Mouse (Mus musculus) kidney, embryonic 14.5 days (tissue): ENCODE results near the gene Slc23a4. TPM values are rescaled to one million over a fixed set of nuclear protein-coding genes. Genes with fewer than 3 reads are reported as not detected.

Source experiments
- ATAC-seq: fragments of 200-750 bp; cut with Nextera tagmentation; 2 replicates; pipeline ENCODE4 v1.8.0; 2017; ENCODE audit warnings: moderate number of reproducible peaks, mild to moderate bottlenecking, moderate TSS enrichment, moderate library complexity; ENCODE audit not compliant: low FRiP score, low TSS enrichment
- H3K27ac ChIP-seq: fragments of 300-500 bp; sonication (generic); 2 replicates; pipeline ENCODE4 v1.5.1; 2014; ENCODE audit warnings: low read depth, mild to moderate bottlenecking, low read length, moderate library complexity, mixed read lengths
- H3K27me3 ChIP-seq: fragments of 300-500 bp; sonication (generic); 2 replicates; pipeline ENCODE4 v1.6.1; 2014; ENCODE audit warnings: mild to moderate bottlenecking, low read length; ENCODE audit not compliant: control insufficient read depth, insufficient read depth
- H3K36me3 ChIP-seq: fragments of 300-500 bp; sonication (generic); 2 replicates; pipeline ENCODE4 v1.6.1; 2014; ENCODE audit warnings: low read length, mixed read lengths; ENCODE audit not compliant: control insufficient read depth, insufficient read depth
- H3K4me1 ChIP-seq: fragments of 300-500 bp; sonication (generic); 2 replicates; pipeline ENCODE4 v1.6.1; 2014; ENCODE audit warnings: low read length, mixed read lengths; ENCODE audit not compliant: control insufficient read depth, insufficient read depth
- H3K4me2 ChIP-seq: fragments of 300-500 bp; sonication (generic); replicated peaks from 2 replicates; pipeline ENCODE4 v1.6.1; 2014; ENCODE audit warnings: low read depth, mild to moderate bottlenecking, low read length
- H3K4me3 ChIP-seq: fragments of 300-500 bp; sonication (generic); 2 replicates; pipeline ENCODE4 v1.5.1; 2014; ENCODE audit warnings: mild to moderate bottlenecking, low read length
- H3K9ac ChIP-seq: fragments of 300-500 bp; sonication (generic); 2 replicates; pipeline ENCODE4 v1.6.1; 2014; ENCODE audit warnings: low read depth, mild to moderate bottlenecking, low read length, moderate library complexity
- H3K9me3 ChIP-seq: fragments of 300-500 bp; sonication (generic); 2 replicates; pipeline ENCODE4 v1.6.1; 2016; ENCODE audit warnings: low read length; ENCODE audit not compliant: control insufficient read depth
- WGBS: fragments of 180-500 bp; shearing (Covaris S2); extraction: QIAGEN DNeasy Blood & Tissue Kit; methylation state at CpG from one replicate; pipeline ENCODE4 v1.1.7; 2014; 5-methylcytosine and 5-hydroxymethylcytosine counted together
- polyA plus RNA-seq: library from polyadenylated mRNA; unstranded; fragments of >200 nt; fragmentation: Nextera tagmentation; extraction: Ambion mirVana; gene quantifications from 2 replicates; pipeline ENCODE4 v1.2.1, GENCODE M21; 2014

Gene Slc23a4
- polyA plus RNA-seq, 1 experiment from 2014 or later: 0.61 TPM

DNA sequence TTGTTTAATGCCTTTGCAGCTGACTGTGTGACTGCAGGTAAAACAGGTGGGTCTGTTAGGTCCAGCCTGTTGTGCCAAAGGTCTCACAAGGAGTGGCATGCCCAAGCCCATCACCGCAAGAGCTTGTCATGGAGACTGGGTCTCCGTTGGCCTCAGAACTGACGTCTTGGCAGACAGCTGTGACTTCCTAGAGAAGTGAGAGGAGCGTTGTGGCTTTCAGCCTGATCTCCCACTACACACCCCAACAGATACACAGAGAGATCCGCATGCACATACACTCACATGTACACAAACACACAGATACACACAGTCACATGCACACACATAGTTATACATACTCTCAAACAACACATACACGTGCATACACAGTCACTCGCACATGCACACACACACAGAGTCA, 36.7 kb downstream of the Slc23a4 start:
- Histone ChIP-seq H3K9ac (no peak overlapping the region), H3K27ac (no peak overlapping the region), H3K9me3 (0 out of 2 replicates have a peak, but pooled peaks cover 3% of the 10 kb centered on the region), H3K27me3 (no peaks in the 10 kb centered on the region), H3K4me1 (no peaks in the 10 kb centered on the region), H3K4me3 (no peak overlapping the region), H3K36me3 (no peaks in the 10 kb centered on the region), H3K4me2 (no peak overlapping the region)
- 84% methylated on average over 7 of the region's 7 CpGs for WGBS
- ATAC-seq: no peak

- Histone ChIP-seq H3K4me3 (no peak overlapping the region), H3K9me3 (0 out of 2 replicates have a peak, but pooled peaks cover 3% of the 10 kb centered on the region), H3K4me1 (no peaks in the 10 kb centered on the region), H3K4me2 (peak overlapping the region; percentile 35), H3K27me3 (no peaks in the 10 kb centered on the region), H3K27ac (no peak overlapping the region), H3K36me3 (no peaks in the 10 kb centered on the region), H3K9ac (no peak overlapping the region)
- no peak for ATAC-seq
- 19% methylated on average over 11 of the region's 11 CpGs for WGBS
Measured at GRCm38 (mm10) chr6:34948461-34948860, 39.7 kb downstream of the Slc23a4 start.

GRCm38 (mm10) chr6:34946486-34947079, 41.6 kb downstream of the Slc23a4 start:
- no peaks in the 10 kb centered on the region for H3K4me1 ChIP-seq
- no peak overlapping the region for H3K27ac ChIP-seq
- H3K9ac ChIP-seq: no peak overlapping the region
- 72% methylated on average over 1 of the region's 1 CpGs for WGBS
- H3K4me2 ChIP-seq: no peak overlapping the region
- ATAC-seq: no peak
- H3K36me3 ChIP-seq: no peaks in the 10 kb centered on the region
- 0 out of 2 replicates have a peak, but pooled peaks cover 3% of the 10 kb centered on the region for H3K9me3 ChIP-seq
- no peak overlapping the region for H3K4me3 ChIP-seq
- no peaks in the 10 kb centered on the region for H3K27me3 ChIP-seq

- no peak overlapping the region for H3K4me3 ChIP-seq
- no peaks in the 10 kb centered on the region for H3K4me1 ChIP-seq
- no peaks in the 10 kb centered on the region for H3K27me3 ChIP-seq
- 77% methylated on average over 5 of the region's 5 CpGs for WGBS
- H3K4me2 ChIP-seq: no peak overlapping the region
- H3K27ac ChIP-seq: no peak overlapping the region
- H3K36me3 ChIP-seq: no peaks in the 10 kb centered on the region
- H3K9me3 ChIP-seq: 0 out of 2 replicates have a peak, but pooled peaks cover 3% of the 10 kb centered on the region
- no peak for ATAC-seq
- no peak overlapping the region for H3K9ac ChIP-seq
Measured at GRCm38 (mm10) chr6:34943499-34943898, 44.7 kb downstream of the Slc23a4 start.

- H3K27me3 ChIP-seq: no peaks in the 10 kb centered on the region
- H3K4me1 ChIP-seq: no peaks in the 10 kb centered on the region; the same call in 1 of the 2 replicates
- WGBS: 93% methylated on average over 9 of the region's 9 CpGs
- H3K4me2 ChIP-seq: no peak overlapping the region
- no peak overlapping the region for H3K9ac ChIP-seq
- no peak overlapping the region for H3K4me3 ChIP-seq
- no peaks in the 10 kb centered on the region for H3K36me3 ChIP-seq
- 0 out of 2 replicates have a peak, but pooled peaks cover 1% of the 10 kb centered on the region for H3K9me3 ChIP-seq
- ATAC-seq: no peak
- no peak overlapping the region for H3K27ac ChIP-seq
Measured at GRCm38 (mm10) chr6:34942446-34942845, 45.8 kb downstream of the Slc23a4 start.

DNA sequence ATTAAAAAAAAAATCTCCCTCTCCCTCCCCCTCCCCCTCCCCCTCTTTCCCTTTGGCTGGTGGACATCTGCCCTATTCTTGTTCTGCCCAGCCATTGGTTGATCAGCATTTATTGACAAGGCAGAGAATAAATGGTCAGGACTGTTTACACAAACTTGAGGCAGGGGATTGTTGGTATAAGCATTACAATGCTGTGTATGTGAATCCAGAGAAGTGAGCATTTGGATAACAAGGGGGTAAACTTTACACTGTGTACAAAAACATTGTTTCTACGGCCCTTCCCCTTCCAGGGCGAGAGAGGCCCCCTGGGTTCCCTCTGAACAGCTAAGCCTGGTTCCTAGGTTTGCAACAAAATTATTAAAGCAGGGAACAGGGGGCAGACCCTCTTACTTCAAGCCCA, 46.7 kb downstream of the Slc23a4 start:
- ATAC-seq: no peak
- 80% methylated on average over 2 of the region's 2 CpGs for WGBS

DNA sequence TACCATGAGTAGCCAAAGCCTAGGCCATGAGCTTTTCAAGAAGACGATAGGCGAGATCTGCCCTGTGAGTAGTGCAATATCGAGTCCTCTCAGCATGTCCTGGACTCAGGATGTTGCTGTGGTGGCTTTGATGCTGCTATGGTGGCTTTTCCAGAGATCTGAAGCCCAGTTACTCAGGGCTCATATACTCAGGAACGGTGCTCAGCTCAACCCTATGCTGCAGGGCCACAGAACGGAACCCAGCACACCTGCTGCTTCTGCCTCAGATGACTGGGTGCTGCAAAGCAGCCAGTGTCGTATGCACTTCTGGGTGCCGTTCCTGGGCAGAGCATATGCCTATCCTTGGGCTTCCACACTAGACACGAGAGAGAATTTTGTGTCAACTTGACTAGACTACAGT, 48.8 kb downstream of the Slc23a4 start:
- WGBS: 91% methylated on average over 8 of the region's 8 CpGs
- no peaks in the 10 kb centered on the region for H3K27me3 ChIP-seq
- H3K9ac ChIP-seq: no peak overlapping the region
- no peak overlapping the region for H3K27ac ChIP-seq
- no peak overlapping the region for H3K4me2 ChIP-seq
- no peak for ATAC-seq
- no peaks in the 10 kb centered on the region for H3K9me3 ChIP-seq
- H3K36me3 ChIP-seq: no peaks in the 10 kb centered on the region
- no peak overlapping the region for H3K4me3 ChIP-seq
- H3K4me1 ChIP-seq: no peaks in the 10 kb centered on the region; the same call in 1 of the 2 replicates

More for the DNA sequence above, 46.7 kb downstream of the Slc23a4 start:
- H3K36me3 ChIP-seq: no peaks in the 10 kb centered on the region
- no peak overlapping the region for H3K9ac ChIP-seq
- no peak overlapping the region for H3K27ac ChIP-seq
- H3K4me3 ChIP-seq: no peak overlapping the region
- H3K4me2 ChIP-seq: no peak overlapping the region
- H3K4me1 ChIP-seq: no peaks in the 10 kb centered on the region; the same call in 1 of the 2 replicates
- no peaks in the 10 kb centered on the region for H3K9me3 ChIP-seq
- no peaks in the 10 kb centered on the region for H3K27me3 ChIP-seq

- H3K27ac ChIP-seq: no peak overlapping the region
- H3K4me2 ChIP-seq: no peak overlapping the region
- no peaks in the 10 kb centered on the region; the same call in 1 of the 2 replicates for H3K4me1 ChIP-seq
- H3K27me3 ChIP-seq: no peaks in the 10 kb centered on the region
- no peaks in the 10 kb centered on the region for H3K9me3 ChIP-seq
- H3K36me3 ChIP-seq: no peaks in the 10 kb centered on the region
- ATAC-seq: no peak
- 48% methylated on average over 4 of the region's 4 CpGs for WGBS
- no peak overlapping the region for H3K4me3 ChIP-seq
- H3K9ac ChIP-seq: no peak overlapping the region
Measured at GRCm38 (mm10) chr6:34938929-34939325, 49.3 kb downstream of the Slc23a4 start.

DNA sequence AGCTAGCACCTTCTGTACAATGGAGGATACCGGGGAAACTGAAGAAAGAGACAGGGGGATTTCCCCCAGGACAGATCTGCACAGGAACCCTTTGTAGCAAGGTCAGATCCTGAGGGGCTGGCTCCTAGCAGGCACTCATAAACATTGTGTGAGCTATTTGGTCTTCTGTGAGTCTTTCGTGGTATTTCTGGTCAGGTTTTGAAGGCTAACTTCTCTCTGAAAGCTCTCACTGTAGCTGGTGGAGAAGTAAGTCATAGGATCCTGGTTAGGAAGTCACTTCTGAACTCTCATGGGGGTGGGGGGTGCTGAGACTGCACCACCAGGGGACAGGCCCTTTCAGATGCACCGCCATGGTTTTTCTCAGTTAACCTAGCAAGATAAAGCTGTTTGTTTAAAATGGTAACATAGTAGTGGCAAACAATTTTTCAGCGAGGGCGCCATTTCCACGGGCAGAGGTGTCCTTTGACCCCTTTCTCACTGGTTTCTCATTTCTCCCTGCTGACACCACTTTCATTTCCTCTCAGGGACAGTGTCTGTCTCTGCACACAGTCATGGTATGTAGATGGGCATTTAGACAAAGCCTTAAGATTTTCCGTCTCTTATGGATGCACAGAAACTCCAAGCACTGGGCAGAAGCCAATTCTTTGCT, 49.8 kb downstream of the Slc23a4 start:
- no peak overlapping the region for H3K4me3 ChIP-seq
- H3K9me3 ChIP-seq: no peaks in the 10 kb centered on the region
- H3K4me1 ChIP-seq: no peaks in the 10 kb centered on the region; the same call in 1 of the 2 replicates
- no peaks in the 10 kb centered on the region for H3K27me3 ChIP-seq
- ATAC-seq: no peak
- no peak overlapping the region for H3K27ac ChIP-seq
- H3K4me2 ChIP-seq: no peak overlapping the region
- H3K36me3 ChIP-seq: no peaks in the 10 kb centered on the region
- H3K9ac ChIP-seq: no peak overlapping the region
- 71% methylated on average over 7 of the region's 7 CpGs for whole genome bisulfite sequencing
